Comparison of ENCODE assay signal across 8 mouse cellular contexts in genomic region chr10:84532191-84532889, GRCm38 (mm10). TPM values are rescaled to one million over a fixed set of nuclear protein-coding genes. Genes with fewer than 3 reads are reported as not detected.
DNase-seq lines count a peak whose midpoint lies in the region; TF ChIP-seq lines count a peak whose summit lies in the region.

No protein-coding gene starts in this region.

- H3K79me2 ChIP-seq in heart, adult 2 months (replicated peaks; ENCODE audit: control insufficient read depth, insufficient read depth, low read length), result no peaks in the 10 kb centered on the region

- no peak for TF ChIP-seq POLR2A in bone marrow, adult 2 months (IDR thresholded peaks at IDR 0.05; ENCODE audit: borderline replicate concordance, control insufficient read depth, low read depth, low read length)
- TF ChIP-seq POLR2A in heart, adult 2 months (IDR thresholded peaks at IDR 0.05; ENCODE audit: insufficient read depth, low read depth, low read length), result no peak

- no peaks in the 10 kb centered on the region for H3K27me3 ChIP-seq in heart, adult 2 months (ENCODE audit: control insufficient read depth, insufficient read depth, low read length)

- H3K36me3 ChIP-seq in heart, adult 2 months (ENCODE audit: control insufficient read depth, insufficient read depth, low read length), result no peaks in the 10 kb centered on the region

- H3K4me1 ChIP-seq in bone marrow, adult 2 months (ENCODE audit: control insufficient read depth, insufficient read depth, low read length), result peaks cover 10% of the 10 kb centered on the region
- peaks cover 9% of the 10 kb centered on the region for H3K4me1 ChIP-seq in heart, adult 2 months (ENCODE audit: control insufficient read depth, insufficient read depth, low read length)

- intact Hi-C loops in heart, adult 2 months (cut with DNase I), result loop anchor here (1.0 to 5.0 kb wide), 3 partner anchors 46 to 90 kb away; partner anchors contain the start of gene Polr3b

- peak overlapping the region; percentile 86 for H3K4me3 ChIP-seq in bone marrow, adult 2 months (replicated peaks; ENCODE audit: control insufficient read depth, low read depth, low read length)
- peak overlapping the region; percentile 81 for H3K4me3 ChIP-seq in heart, adult 2 months

- WGBS in bone marrow, adult 2 months, result 58% methylated on average over 16 of the region's 16 CpGs
- WGBS in heart, adult 2 months, result 24% methylated on average over 16 of the region's 16 CpGs

- no peak for TF ChIP-seq EP300 in heart, adult 2 months (IDR thresholded peaks at IDR 0.05; ENCODE audit: insufficient read depth, low read depth, low read length)

- peak; percentile 55 to 76 for DNase-seq in adrenal gland, adult (ENCODE audit: inconsistent age in 2 of 2, low spot score in 1 of 2)
- DNase-seq in adrenal gland, adult 8-10 months, result no peak
- peak; percentile 57 to 66 for DNase-seq in heart, adult 2 months
- DNase-seq in kidney, adult 9 months, result peak; percentile 41
- DNase-seq in lung, postnatal 10 days, result peak; percentile 83
- DNase-seq in spleen, adult 12 weeks (ENCODE audit: low spot score), result no peak
- no peak for DNase-seq in cerebellum, postnatal 25 days

- no peak for TF ChIP-seq CTCF in bone marrow, adult 2 months (IDR thresholded peaks at IDR 0.05; ENCODE audit: control insufficient read depth, insufficient read depth, low read length)
- no peak for TF ChIP-seq CTCF in heart, adult 2 months (IDR thresholded peaks at IDR 0.05)

- no peak overlapping the region for H3K9ac ChIP-seq in heart, adult 2 months (ENCODE audit: low read depth, low read length)

- H3K27ac ChIP-seq in bone marrow, adult 2 months (ENCODE audit: control insufficient read depth, insufficient read depth, low read depth, low read length, poor library complexity), result peak overlapping the region; percentile 54
- H3K27ac ChIP-seq in heart, adult 2 months, result peak overlapping the region; percentile 78

RNA-seq across cellular contexts. Expression of gene Ckap4, which starts 1.5 kb away (rescaled TPM):
- total RNA-seq in adrenal gland, adult 8-10 months (2022), result 10 to 100 TPM; 27.5 to 33.1 (median 29.3) TPM
- polyA plus RNA-seq in bone marrow, adult 2 months (2011; ENCODE audit: insufficient read depth, insufficient read length, low replicate concordance, missing spikeins), result 12.5 and 27.6 TPM in 2 replicates
- total RNA-seq in heart, adult 2 months (2021), result 10 to 100 TPM; 29.9 to 31.4 TPM
- polyA plus RNA-seq in heart, adult 2 months (2012; rRNA removed), result 17.2 and 20.9 TPM in 2 replicates

RNA-seq across cellular contexts. Expression of gene Tcp11l2, which starts 44.1 kb away (rescaled TPM):
- 10 to 100 TPM; 45.8 to 51.1 (median 48.8) TPM for total RNA-seq in adrenal gland, adult 8-10 months (2022)
- polyA plus RNA-seq in bone marrow, adult 2 months (2011; ENCODE audit: insufficient read depth, insufficient read length, low replicate concordance, missing spikeins), result 35.7 and 37.2 TPM in 2 replicates
- 100 to 1,000 TPM; 118 to 157 TPM for total RNA-seq in heart, adult 2 months (2021)
- polyA plus RNA-seq in heart, adult 2 months (2012; rRNA removed), result 129 and 204 TPM in 2 replicates

Comparison
In these comparisons a context has a peak if more than half of its experiments do, and no peak if none do; other contexts are left out.
1. DNase-seq: peak in adrenal gland, adult (2 of 2), heart, adult 2 months (2 of 2), kidney, adult 9 months (single experiment) and lung, postnatal 10 days (single experiment); none in adrenal gland, adult 8-10 months (single experiment), spleen, adult 12 weeks (single experiment) and cerebellum, postnatal 25 days (0 of 2).